Mouse (Mus musculus) midbrain, postnatal 0 days (tissue): Measurements from ENCODE around the gene Dusp23. TPM values are rescaled to one million over a fixed set of nuclear protein-coding genes. Genes with fewer than 3 reads are reported as not detected.

ENCODE experiments used
- ATAC-seq: fragments of 200-750 bp; cut with Nextera tagmentation; 2 replicates; pipeline ENCODE4 v1.8.0; 2017; ENCODE audit warnings: moderate number of reproducible peaks, mild to moderate bottlenecking, moderate TSS enrichment, moderate library complexity; ENCODE audit not compliant: low FRiP score
- DNase-seq: peaks from one replicate; pipeline ENCODE4 v3.0.0-alpha.2; 2015; ENCODE audit warnings: low spot score
- H3K27ac ChIP-seq: fragments of 300-500 bp; sonication (generic); 2 replicates; pipeline ENCODE4 v1.5.1; 2014; ENCODE audit warnings: low read depth, mild to moderate bottlenecking, low read length, mixed read lengths
- H3K27me3 ChIP-seq: fragments of 300-500 bp; sonication (generic); 2 replicates; pipeline ENCODE4 v1.6.1; 2014; ENCODE audit warnings: low read length, control low read depth, mixed read lengths; ENCODE audit not compliant: insufficient read depth
- H3K36me3 ChIP-seq: fragments of 300-500 bp; sonication (generic); 2 replicates; pipeline ENCODE4 v1.6.1; 2014; ENCODE audit warnings: low read length, control low read depth, mixed read lengths; ENCODE audit not compliant: insufficient read depth
- H3K4me1 ChIP-seq: fragments of 300-500 bp; sonication (generic); 2 replicates; pipeline ENCODE4 v1.6.1; 2014; ENCODE audit warnings: mild to moderate bottlenecking, control low read depth, antibody characterized with exemption, low read length, mixed read lengths; ENCODE audit not compliant: insufficient read depth
- H3K4me2 ChIP-seq: fragments of 300-500 bp; sonication (generic); 2 replicates; pipeline ENCODE4 v1.6.1; 2014; ENCODE audit warnings: low read depth, mild to moderate bottlenecking, low read length, mixed read lengths; ENCODE audit not compliant: poor library complexity, severe bottlenecking
- H3K4me3 ChIP-seq: fragments of 300-500 bp; sonication (generic); 2 replicates; pipeline ENCODE4 v1.5.1; 2014; ENCODE audit warnings: low read depth, mild to moderate bottlenecking, low read length, moderate library complexity
- H3K9ac ChIP-seq: fragments of 300-500 bp; sonication (generic); replicated peaks from 2 replicates; pipeline ENCODE4 v1.6.1; 2014; ENCODE audit warnings: mild to moderate bottlenecking, low read length, moderate library complexity, mixed read lengths; ENCODE audit not compliant: poor library complexity, severe bottlenecking
- H3K9me3 ChIP-seq: fragments of 300-500 bp; sonication (generic); 2 replicates; pipeline ENCODE4 v1.6.1; 2016; ENCODE audit warnings: low read length, control low read depth
- CTCF ChIP-seq: IDR thresholded peaks from 2 replicates; pipeline ENCODE4 v1.5.1; 2016; ENCODE audit warnings: antibody characterized with exemption, mild to moderate bottlenecking
- WGBS: fragments of 180-500 bp; shearing (Covaris S2); extraction: QIAGEN DNeasy Blood & Tissue Kit; methylation state at CpG from one replicate; pipeline ENCODE4 v1.1.7; 2014; 5-methylcytosine and 5-hydroxymethylcytosine counted together
- polyA plus RNA-seq: library from polyadenylated mRNA; unstranded; fragments of >200 nt; fragmentation: Nextera tagmentation; extraction: Ambion mirVana; gene quantifications from 2 replicates; pipeline ENCODE4 v1.2.1, GENCODE M21; 2015
- total RNA-seq: library from RNA; depleted of rRNA; stranded (reverse); fragments of >200 nt; gene quantifications from 2 replicates; pipeline ENCODE4 v1.2.3, GENCODE M21; 2014; rRNA removed

Dusp23 gene
- 1.8 and 3.3 TPM in 2 replicates for total RNA-seq
- polyA plus RNA-seq: 7.2 and 8.3 TPM in 2 replicates

GRCm38 (mm10) chr1:172632451-172633326, at the start of gene Dusp23:
TSS of gene Dusp23 (minus strand) at chr1:172632962.
- Histone ChIP-seq H3K4me1 (no peaks in the 10 kb centered on the region), H3K36me3 (no peaks in the 10 kb centered on the region), H3K4me3 (peak within 1 kb of the TSS; percentile 68), H3K27ac (peak within 1 kb of the TSS; percentile 74), H3K9me3 (no peaks in the 10 kb centered on the region), H3K27me3 (no peaks in the 10 kb centered on the region), H3K9ac (peak within 1 kb of the TSS; percentile 64), H3K4me2 (peak within 1 kb of the TSS; percentile 96)
- TF ChIP-seq CTCF: peak; percentile 99
- DNase-seq (peak; percentile 98), ATAC-seq (peak; percentile 98)
- WGBS: under 1% methylated on average over 53 of the region's 53 CpGs

- Histone ChIP-seq H3K9ac (no peak overlapping the region), H3K4me3 (no peak overlapping the region), H3K36me3 (no peaks in the 10 kb centered on the region), H3K27ac (no peak overlapping the region), H3K4me2 (no peak overlapping the region), H3K27me3 (no peaks in the 10 kb centered on the region), H3K4me1 (no peaks in the 10 kb centered on the region), H3K9me3 (no peaks in the 10 kb centered on the region)
- DNase-seq (no peak), ATAC-seq (no peak)
- 82% methylated on average over 4 of the region's 4 CpGs for WGBS
- no peak for TF ChIP-seq CTCF
Observed at GRCm38 (mm10) chr1:172680742-172681141, 48.0 kb upstream of the Dusp23 start.

GRCm38 (mm10) chr1:172670716-172671115, 38.0 kb upstream of the Dusp23 start:
- DNase-seq: no peak
- Histone ChIP-seq H3K27me3 (no peaks in the 10 kb centered on the region), H3K9ac (no peak overlapping the region), H3K36me3 (no peaks in the 10 kb centered on the region), H3K9me3 (no peaks in the 10 kb centered on the region), H3K4me3 (no peak overlapping the region), H3K27ac (no peak overlapping the region), H3K4me2 (no peak overlapping the region), H3K4me1 (no peaks in the 10 kb centered on the region)
- WGBS: 88% methylated on average over 1 of the region's 1 CpGs
- no peak for ATAC-seq
- no peak for TF ChIP-seq CTCF

DNA sequence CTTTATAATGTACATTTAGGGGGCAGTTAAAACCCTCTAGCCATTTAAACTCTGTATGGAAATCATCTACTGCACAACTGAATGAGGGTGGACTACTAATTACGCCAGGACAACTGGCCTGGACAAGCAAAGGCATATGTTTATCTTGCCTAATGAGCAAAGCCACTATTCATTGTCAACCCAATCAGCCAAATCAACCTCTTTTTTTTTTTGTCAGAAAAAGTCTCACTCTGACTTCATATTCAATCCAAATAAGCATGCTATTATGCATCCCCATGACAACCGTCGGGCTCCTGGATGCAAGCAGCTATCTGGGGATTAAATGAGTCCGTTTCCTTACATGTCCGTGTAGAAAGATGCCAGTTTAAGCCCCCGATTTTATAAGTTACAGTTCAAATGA, 34.8 kb upstream of the Dusp23 start:
- DNase-seq (peak; percentile 49), ATAC-seq (no peak; the same call in 1 of the 2 replicates)
- Histone ChIP-seq H3K9ac (no peak overlapping the region), H3K9me3 (no peaks in the 10 kb centered on the region), H3K4me1 (no peaks in the 10 kb centered on the region), H3K4me2 (no peak overlapping the region), H3K27me3 (no peaks in the 10 kb centered on the region), H3K36me3 (no peaks in the 10 kb centered on the region), H3K27ac (no peak overlapping the region), H3K4me3 (no peak overlapping the region)
- 13% methylated on average over 6 of the region's 6 CpGs for WGBS
- TF ChIP-seq CTCF: no peak

DNA sequence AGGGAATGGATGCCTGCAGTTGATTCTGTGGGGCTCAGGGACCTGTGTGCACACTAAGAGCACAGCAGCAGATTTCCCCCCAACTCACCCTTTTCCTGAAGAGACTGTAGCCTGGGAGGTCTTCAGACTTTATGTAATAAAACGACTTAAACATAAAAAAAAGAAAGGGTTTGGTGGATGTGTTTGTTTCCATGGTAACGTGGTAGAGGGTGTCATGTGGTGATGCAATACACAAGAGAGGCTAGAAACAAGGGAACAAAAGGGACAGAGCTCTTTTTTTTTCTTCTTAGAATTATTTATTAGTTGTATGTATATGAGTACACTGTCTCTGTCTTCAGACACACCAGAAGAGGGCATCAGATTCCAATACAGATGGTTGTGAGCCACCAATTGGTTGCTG, 32.7 kb upstream of the Dusp23 start:
- DNase-seq (no peak), ATAC-seq (peak; percentile 23; the same call in 1 of the 2 replicates)
- Histone ChIP-seq H3K36me3 (no peaks in the 10 kb centered on the region), H3K4me3 (no peak overlapping the region), H3K9ac (no peak overlapping the region), H3K4me1 (no peaks in the 10 kb centered on the region), H3K9me3 (no peaks in the 10 kb centered on the region), H3K27ac (no peak overlapping the region), H3K27me3 (no peaks in the 10 kb centered on the region), H3K4me2 (no peak overlapping the region)
- peak; percentile 19; the same call in 1 of the 2 replicates for TF ChIP-seq CTCF
- WGBS: 52% methylated on average over 2 of the region's 2 CpGs

DNA sequence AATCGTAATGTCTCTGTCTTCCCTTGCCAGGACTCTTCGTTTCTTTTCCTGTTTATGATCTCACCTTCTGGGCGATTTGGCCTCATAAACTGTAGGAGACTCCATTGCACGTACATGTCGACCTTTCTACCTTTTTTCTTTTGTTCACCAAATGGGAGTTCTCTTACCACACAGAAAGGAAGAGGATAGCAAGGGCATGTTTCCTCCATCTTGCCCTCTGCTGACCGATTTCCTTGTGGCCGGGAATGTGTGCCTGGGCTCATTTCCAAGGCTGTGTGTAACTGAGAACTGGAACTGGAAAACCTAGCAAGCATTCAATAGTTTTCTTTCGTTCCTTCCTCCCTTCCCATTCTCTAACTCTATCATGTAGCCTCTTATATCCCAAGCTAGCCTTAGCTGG, 26.9 kb upstream of the Dusp23 start:
- H3K9ac ChIP-seq: no peak overlapping the region
- no peak overlapping the region for H3K4me3 ChIP-seq
- DNase-seq (no peak), ATAC-seq (no peak)
- H3K27ac ChIP-seq: no peak overlapping the region
- WGBS: 86% methylated on average over 8 of the region's 8 CpGs
- no peaks in the 10 kb centered on the region for H3K36me3 ChIP-seq
- no peak for TF ChIP-seq CTCF
- H3K9me3 ChIP-seq: no peaks in the 10 kb centered on the region
- H3K27me3 ChIP-seq: no peaks in the 10 kb centered on the region
- H3K4me1 ChIP-seq: no peaks in the 10 kb centered on the region
- no peak overlapping the region for H3K4me2 ChIP-seq
